Mouse (Mus musculus) yolk sac, embryonic 10.5 days (tissue): ENCODE measurements around the gene Cep68.
A peak's percentile ranks its signal among the peaks of the same experiment; 100 is the strongest.

Experiments
- DNase-seq: peaks from one replicate; pipeline ENCODE4 v3.0.0-alpha.2; 2017; ENCODE audit warnings: low spot score

Gene Cep68

GRCm38 (mm10) chr11:20204870-20205446 lies 44.3 kb downstream of the Cep68 start:
- peak; percentile 65 for DNase-seq

DNA sequence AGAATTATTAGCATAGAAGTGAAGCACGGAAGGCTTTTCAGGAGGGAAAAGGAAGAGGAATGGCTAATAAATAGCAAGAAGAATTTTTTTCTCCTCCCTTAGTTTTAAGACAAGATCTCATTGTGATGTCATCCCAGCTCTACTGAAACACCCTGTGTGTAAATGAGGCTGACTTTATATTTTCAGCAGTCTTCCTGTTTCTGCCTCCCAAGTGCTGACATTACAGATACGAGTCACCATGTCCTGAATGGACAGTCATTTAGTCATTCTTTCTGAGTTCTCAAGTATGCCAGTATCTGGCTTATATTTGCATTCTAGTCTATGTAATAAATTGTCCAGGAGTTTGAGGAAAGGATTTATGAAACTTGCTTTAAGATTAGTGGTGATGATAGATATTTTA lies 44.9 kb downstream of the Cep68 start:
- no peak for DNase-seq

DNA sequence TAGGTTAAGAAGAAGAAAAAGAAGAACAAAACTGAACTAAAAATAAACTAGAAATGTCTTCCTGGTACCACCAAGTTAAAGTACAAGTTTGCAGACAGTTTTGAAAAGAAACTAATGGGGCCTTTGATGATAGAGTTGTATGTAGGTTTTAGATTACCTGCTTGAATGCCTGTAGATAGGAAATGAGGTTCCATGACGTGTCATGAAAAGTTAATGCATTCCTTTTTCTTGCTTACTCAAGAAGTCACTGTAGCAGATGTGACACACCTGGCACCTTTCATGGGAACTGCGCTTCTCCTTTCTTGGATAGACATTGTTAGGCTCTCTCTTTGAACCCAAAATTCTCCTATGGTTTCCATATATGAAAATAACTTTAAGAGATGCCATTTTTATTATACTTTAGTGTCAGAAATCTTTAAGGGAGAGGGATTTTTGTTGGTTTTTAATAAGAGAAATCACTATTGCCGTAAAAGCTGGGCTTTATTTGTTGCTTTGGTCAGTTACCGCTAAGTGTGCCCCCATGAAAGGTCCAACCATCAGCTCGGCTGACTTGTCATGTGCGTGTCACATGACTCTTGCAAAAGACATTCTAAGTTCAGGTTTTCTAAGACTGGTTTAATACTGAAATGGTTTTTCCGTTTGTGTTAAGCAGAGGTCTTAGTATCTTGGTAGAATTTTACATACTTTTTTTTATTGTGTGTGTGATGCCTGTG lies 46.8 kb downstream of the Cep68 start:
- no peak for DNase-seq

DNA sequence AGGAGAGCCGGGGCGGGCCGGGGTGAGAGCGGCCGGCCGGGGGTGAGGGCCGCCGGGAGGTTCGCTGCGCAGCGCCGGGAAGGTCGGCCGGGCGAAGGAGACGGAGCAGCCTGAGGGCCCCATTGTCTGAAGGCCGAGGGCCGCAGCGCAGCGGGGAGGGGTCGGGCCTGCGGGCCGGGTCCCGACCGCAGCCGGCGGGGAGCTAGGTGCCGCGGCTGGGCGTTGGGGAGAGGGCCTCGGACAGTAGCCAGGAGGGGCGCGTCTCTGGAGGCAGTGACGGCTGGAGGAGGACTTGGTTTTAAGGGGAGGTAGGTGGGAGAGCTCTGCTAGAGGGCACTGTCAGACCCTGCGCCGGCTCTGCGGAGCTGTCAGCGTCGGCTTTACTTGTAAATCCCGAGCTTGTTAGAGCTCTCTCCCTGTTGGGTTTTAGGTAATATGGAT lies 47.5 kb downstream of the Cep68 start:
- DNase-seq: no peak

DNA sequence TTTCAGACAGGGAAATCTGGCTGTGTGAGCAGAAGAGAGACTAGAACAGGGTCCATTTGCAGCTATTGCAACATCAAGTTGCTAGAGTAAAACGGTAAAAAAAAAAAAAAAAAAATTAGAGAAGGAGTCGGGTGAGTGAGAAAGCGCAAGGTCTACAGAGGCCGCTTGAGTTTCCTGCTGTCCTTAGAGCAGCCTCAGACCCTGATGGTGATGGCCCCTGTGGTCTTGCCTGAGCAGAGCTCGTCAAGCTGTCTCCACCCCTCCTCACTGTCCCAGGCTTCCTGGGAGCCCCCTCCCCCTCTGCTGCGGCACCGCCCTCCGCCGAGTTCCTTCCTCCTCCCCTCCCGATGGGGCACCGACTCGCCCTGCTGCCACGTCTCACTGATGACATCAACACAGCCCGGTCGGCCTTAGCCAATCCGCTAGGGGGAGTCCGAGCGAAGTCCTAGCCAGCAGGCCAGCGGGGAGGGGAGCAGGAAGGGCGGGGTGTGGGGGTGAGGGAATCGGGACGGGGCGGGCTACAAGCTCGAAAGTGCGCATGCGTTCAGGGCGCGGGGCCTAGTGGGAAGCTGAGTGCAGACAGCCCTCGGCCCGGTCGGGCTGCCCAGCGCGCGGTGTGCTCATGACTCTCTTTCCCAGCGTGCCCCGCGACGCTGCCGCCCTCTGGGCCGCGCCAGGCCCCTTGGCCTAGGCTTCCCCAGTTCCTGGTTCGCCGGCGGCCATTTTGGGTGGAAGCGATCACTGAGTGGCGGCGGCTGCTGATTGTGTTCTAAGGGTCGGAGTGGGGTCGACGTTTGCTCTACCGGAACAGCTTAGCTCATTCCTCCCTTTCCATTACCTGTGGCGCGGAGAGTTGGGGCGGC lies 48.3 kb downstream of the Cep68 start, which contains the start of gene Rab1a:
Gene Rab1a (plus strand): TSS at position 720 of the 863 bp plus-strand sequence.
- peak; percentile 100 for DNase-seq

DNA sequence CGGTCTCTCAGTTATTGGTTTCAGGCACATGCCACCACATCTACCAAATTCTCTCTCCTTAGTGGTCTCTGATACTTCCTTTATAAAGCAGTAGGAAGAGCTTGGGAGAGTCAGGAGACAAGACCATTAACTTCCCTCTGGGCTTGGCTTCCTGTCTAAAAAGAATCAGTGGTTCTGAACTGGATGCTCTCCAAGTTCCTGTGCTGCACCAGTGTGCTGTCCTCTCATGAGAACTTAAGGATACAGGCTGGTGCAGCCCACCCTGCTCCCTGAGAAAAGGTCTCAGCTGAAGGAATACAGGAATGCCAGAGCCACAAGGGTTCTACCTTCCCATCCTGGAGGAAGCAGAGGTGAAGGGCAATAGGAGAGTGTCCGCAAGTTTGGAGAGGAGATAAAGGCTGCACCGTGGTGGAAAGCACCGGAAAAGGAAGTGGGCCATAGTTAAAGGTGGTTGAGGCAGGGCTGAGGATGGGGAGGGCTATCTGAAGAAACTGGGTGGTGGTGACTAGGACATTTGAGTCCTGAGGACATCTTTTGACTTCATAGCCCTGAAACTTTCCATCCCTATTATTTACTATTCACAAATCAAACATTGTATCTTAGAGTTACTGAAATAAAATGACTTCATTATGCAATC lies 56.0 kb downstream of the Cep68 start:
- no peak for DNase-seq

DNA sequence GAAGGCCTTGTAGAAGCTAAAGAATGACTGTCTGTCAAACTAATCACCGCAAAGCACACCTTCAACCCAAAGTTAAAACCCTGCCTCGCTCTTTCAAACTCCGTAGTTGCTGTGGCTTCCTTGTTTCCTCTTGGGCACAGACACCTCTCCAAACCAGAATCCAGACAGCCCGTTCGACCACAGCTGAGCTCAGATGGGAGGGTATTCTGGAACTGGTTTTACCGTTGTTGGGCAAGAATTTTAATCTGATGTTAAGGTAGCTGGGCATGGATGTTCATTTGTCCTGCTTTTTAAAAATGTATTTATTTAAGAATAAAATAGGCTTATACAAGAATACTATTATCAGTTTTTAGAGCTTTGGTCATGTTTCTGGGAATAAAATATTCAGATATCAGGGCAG lies 62.0 kb downstream of the Cep68 start:
- DNase-seq: no peak
